Comparison of ENCODE assay signal across 22 mouse cellular contexts in the genomic region with DNA sequence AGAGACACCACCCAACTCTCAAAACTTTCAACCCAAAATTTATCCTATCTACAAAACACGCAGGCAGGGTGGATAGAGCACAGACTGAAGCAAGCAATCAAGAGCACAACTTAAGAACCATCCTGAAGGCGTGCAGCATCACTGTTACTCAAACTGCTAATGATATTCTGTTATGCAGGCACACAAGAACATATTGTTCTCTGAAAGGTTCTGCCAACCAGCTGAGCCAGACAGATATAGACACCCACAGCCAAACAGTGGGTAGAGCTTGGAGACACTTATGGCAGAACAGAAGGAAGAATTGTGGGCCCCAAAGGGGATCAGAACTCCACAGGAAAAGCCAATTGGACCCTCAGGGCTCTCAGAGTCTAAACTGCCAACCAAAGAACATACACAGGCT.
DNase-seq lines count a peak whose midpoint lies in the region; TF ChIP-seq lines count a peak whose summit lies in the region.
"Had no signal": no experiment of that assay in that cellular context is flagged by ENCODE, and none has a peak within 500 bp of the region (broad histone marks: within the 10 kb centered on the region; RNA-seq: fewer than 3 reads in every experiment).

No protein-coding gene starts in this region.

- no peak overlapping the region for H3K4me3 ChIP-seq in layer of hippocampus, adult 2 months
- H3K4me3 ChIP-seq: embryonic facial prominence, embryonic 12.5 days; erythroblast, embryonic 14.5 days; forebrain, embryonic 13.5 days; megakaryocyte, embryonic 14.5 days; midbrain, embryonic 15.5 days; myocyte; neural tube, embryonic 15.5 days had no signal

- peak; percentile 22 to 28 for DNase-seq in left cerebral cortex, adult 18-20 months (ENCODE audit: low spot score in 2 of 2)
- DNase-seq in left cerebral cortex, postnatal 10 days (ENCODE audit: extremely low spot score in 1 of 2, low spot score in 2 of 2): no peak
- DNase-seq in layer of hippocampus, adult 2 months (ENCODE audit: low spot score in 2 of 2): peak; percentile 49 to 51
- peak; percentile 11 to 16 for DNase-seq in layer of hippocampus, postnatal 36 days
- DNase-seq in right cerebral cortex, postnatal 25 days: peak; percentile 30
- no peak for DNase-seq in kidney, postnatal 4 days
- DNase-seq in adrenal gland, postnatal 10 days: no peak
- DNase-seq in gastrocnemius, postnatal 36 days: no peak
- DNase-seq: B cell, adult 2 months; cerebellum, adult 9-11 months; gastrocnemius, postnatal 10 days; lung, adult 18-20 months; thymus, adult 18-20 months; thymus, postnatal 4 days had no signal

- TF ChIP-seq CTCF in layer of hippocampus, adult 2 months (conservative IDR thresholded peaks at IDR 0.05): no peak

- intact Hi-C loops in left cerebral cortex, postnatal 10 days (cut with DNase I): no loop called here
- intact Hi-C loops in gastrocnemius, postnatal 36 days (cut with DNase I): no loop called here

- peak overlapping the region; percentile 44; the same call in 1 of the 2 replicates for H3K27ac ChIP-seq in layer of hippocampus, adult 2 months
- H3K27ac ChIP-seq: embryonic facial prominence, embryonic 12.5 days; forebrain, embryonic 13.5 days; hindbrain, postnatal 0 days; midbrain, embryonic 15.5 days; neural tube, embryonic 15.5 days had no signal

Comparison
In these comparisons a context has a peak if more than half of its experiments do, and no peak if none do; other contexts are left out.
1. DNase-seq: peak in left cerebral cortex, adult 18-20 months (2 of 2), layer of hippocampus, adult 2 months (2 of 2), layer of hippocampus, postnatal 36 days (2 of 2) and right cerebral cortex, postnatal 25 days (single experiment); none in left cerebral cortex, postnatal 10 days (0 of 2), kidney, postnatal 4 days (0 of 2), adrenal gland, postnatal 10 days (single experiment) and gastrocnemius, postnatal 36 days (0 of 2).